Mouse (Mus musculus) layer of hippocampus, adult 8-10 months (tissue): ENCODE results near the gene Unkl. TPM values are rescaled to one million over a fixed set of nuclear protein-coding genes. Genes with fewer than 3 reads are reported as not detected.

Experiments used
- DNase-seq, 2 experiments: peaks; one replicate each; pipeline ENCODE4 v3.0.0; 2022; ENCODE audit warnings: low spot score in 2 of 2
- total RNA-seq, 4 experiments: library from RNA; stranded (reverse); gene quantifications; 2 replicates each; pipeline ENCODE4 v1.2.4; 2022

Gene Unkl
- total RNA-seq: 10 to 100 TPM; 36.0 to 42.6 (median 39.6) TPM

DNA sequence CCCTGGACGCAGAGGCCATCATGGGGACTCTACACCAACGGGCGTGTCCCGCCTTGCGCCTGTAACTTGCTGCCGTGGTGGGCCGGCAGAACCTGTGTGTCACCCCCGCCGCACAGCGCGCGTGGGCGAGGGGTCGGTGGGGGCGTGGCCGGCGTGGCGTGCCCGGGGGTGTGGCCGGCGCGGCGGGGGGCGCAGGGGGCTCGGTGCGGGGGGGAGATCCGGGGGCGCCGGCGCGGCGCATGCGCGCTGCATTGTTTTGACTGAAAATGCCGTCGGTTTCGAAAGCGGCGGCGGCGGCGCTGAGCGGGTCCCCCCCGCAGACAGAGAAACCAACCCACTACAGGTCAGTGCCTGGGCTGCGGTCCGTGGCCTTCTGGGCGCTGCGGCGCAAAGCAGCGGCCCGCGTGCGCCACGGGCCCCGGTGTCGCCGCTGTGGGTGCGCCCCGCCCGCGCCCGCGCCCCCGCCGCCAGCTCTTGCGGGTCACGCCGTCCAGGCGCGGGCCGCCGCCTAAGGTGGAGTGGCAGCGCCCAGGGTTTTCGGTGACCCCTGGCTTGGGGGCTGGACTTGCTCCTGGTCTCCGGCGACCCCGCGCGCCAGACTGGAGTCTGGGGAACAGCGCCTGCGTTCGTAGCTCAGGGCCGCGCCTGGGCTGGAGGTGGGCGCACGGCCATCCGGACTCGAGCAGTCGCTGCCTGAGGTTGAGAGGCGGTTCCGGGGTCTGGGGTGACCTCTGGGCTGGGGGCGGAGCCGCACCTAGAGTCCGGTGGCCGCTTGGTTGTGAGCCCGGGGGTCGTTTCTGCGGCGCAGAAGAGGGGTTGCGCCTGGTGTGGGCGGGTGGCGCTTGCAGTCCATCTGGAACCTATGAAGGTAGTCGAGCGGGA, at the start of gene Unkl:
Gene Unkl, plus strand, starts transcription at position 248 of the 882 bp plus-strand sequence.
- DNase-seq: peak in 1 of 2 experiments; percentile 47

DNA sequence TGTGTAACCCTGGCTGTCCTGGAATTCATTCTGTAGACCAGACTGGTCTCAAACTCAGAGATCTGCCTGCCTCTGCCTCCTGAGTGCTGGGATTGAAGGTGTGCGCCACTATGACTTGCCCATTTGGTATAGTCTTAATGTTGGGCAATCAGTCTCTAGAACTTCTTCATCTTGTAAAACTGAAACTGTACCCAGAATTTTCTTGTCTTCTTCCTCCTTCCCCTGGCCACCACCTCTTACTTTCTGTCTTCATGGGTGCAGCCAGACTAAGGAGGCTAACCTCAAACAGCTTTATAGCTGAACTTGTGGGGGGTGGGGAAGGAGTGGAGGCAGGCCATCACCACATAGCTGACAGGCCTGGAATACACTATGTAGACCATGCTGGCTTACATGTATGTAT, 49.4 kb upstream of the Unkl start:
- DNase-seq: no peak

DNA sequence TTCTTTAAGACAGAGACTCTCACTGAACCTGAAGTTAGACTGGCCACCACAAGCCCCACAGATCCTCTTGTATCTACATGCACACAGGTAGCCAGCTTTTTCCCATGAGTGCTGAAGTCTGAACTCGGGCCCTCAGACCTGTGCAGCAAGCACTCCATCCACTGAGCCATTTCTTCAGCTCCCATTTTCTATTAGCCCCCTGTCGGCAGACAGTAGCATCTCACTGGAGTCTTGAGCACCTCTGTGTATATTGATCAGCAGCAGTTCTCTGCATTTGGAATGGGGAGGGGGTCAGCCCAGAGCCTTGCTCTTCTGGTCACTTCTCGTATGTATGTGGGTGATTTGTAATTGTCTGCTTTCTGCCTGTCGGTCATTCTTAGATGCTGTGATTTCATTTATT, 48.2 kb upstream of the Unkl start:
- no peak for DNase-seq

DNA sequence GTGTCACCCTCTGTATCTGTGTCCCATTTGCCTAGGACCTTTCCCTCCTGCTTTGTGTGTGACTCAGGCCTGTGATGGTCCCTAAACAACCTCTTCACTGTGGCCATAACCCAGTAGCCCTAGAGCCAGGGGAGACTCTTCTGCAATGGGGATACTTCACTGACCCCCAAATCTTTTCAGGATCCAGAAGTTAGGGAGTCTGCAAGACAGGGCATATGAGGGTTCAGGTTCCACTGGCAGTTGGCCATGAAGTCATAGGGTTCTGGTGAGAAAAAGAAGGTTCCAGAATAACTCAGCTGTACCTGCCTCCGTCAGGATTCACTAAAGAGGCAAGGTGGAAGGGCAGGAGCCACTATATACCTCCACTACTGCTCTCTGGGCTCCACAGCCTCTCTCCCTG, 26.0 kb upstream of the Unkl start, which contains the start of gene Ccdc154:
Gene Ccdc154, plus strand, starts transcription at position 301 of the 400 bp plus-strand sequence.
- no peak for DNase-seq

DNA sequence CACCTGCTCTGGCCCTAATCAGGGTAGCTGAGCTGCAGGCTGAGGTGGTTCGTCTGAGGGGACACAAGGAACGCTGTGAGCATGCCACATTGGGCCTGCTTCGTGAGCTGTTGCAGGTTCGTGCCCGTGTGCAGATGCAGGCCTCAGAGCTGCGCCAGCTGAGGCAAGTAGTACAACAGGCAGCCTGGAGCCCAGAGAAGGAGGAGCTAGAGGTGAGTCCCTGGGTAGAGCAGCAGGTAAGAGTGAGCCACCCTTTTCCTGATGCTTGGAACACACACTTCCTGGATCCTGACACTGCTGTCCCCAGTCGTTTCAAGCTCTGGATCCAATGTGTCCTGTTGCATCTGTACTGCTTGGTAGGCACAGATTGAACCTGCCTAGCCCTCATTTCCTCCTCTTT, 24.8 kb upstream of the Unkl start:
- DNase-seq: no peak

DNA sequence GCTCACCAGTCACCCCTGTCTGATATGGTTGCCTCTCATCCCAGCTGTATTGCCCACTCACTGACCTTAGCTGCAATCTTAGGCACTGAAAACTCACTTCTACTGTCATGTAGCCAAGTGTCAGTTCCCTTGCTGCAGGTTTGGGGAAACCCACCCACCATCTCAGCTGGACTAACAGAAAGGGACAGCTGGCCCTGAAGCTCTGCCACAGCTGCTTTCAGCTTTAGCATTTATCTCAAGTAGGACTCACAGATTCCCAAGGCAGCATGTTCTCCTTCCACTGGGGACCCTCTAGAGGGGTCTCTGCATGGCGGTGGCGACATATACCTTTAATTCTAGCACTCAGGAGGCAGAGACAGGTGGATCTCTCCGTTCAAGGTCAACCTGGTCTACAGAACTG, 23.4 kb upstream of the Unkl start:
- no peak for DNase-seq

DNA sequence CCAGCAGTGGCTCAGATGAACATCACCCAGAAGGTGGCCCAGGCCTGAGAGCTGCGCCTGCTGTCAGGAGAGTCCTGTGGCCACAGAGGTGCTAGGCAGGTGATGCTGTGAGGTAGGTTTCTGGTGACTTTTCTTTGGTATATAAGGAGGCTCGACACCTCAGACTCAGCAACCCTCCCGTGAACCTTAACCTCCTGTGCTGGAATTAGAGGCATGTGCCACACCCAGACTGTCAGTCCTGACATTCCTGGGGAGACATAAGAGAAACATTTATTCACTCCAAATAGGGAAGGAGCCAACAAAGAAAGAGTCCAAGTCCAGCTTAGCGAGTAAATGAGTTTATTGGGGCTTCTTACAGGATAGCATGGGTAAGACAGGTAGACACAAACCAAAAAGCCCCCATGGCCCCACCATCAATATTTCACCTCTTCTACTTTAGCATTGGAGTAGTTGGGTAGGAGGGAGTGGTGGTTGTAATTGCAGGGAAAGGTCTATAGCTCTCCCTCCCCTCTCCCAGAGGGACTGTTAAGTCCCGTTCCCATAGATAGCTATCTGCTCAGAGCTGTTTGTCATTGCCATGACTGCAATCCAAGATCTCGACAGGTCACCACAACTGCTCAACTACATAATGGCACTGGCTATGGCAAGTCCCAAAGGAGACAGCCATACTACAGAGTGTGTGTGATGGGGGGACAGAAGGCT, 22.1 kb upstream of the Unkl start:
- DNase-seq: no peak

DNA sequence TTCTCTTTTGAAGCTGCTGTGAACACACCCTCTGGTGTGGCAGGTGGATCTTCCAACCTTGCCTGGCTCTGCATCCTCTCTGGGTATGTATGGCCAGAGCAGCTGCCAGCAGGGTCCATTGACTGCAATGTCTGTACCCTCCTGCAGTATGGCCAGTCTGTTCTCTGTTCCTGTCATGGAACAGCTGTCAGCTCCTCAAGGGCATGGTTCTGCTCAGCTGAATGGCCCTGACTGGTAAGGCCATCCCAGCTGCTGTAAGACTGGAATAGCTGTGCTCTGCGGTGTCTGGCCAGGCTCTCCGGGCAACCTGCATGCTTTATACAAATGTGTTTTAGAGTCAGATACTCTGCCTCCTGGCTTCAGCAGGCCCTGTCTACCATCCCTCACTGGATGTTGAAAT, 18.5 kb upstream of the Unkl start:
- DNase-seq: no peak

DNA sequence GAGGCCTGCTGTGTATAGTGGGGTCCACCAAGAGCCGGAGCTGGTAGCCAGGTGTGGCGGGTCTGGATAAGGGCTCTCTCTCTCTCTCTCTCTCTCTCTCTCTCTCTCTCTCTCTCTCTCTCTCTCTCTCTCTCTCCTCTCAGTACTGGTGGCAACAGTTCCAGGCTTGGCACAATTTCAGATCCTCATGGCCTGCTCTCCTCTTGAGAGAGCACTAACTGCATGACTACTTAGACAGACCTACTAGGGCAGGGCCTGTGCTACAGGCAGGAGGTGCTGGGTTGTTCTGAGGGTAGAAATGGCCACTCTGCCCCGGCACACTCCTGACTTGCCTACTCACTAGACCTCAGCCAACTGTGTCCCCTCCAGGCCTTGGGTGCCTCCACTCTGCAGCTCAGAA, 15.6 kb upstream of the Unkl start:
- no peak for DNase-seq

DNA sequence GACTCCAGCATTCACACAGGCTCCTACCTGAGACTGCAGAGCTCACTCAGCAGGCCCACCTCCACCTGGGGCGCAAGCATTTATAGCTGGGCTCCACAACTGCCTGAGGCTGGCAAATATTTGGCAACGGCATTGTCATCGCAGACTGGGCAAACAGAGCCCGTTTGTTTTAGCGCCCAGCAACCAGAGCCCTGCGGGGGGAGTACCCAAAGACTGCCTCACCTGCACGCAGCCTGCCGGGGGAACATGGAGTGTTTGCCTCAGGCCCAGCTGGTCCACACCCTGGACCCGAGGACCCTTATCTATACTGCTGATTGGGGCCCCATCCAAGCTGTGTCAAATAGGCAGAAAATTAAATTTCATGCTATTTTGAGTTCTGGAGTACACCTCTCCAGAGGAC, 12.8 kb upstream of the Unkl start, which contains the start of gene Gm38655:
Gene Gm38655, minus strand, starts transcription at position 61 of the 400 bp plus-strand sequence.
- no peak for DNase-seq

DNA sequence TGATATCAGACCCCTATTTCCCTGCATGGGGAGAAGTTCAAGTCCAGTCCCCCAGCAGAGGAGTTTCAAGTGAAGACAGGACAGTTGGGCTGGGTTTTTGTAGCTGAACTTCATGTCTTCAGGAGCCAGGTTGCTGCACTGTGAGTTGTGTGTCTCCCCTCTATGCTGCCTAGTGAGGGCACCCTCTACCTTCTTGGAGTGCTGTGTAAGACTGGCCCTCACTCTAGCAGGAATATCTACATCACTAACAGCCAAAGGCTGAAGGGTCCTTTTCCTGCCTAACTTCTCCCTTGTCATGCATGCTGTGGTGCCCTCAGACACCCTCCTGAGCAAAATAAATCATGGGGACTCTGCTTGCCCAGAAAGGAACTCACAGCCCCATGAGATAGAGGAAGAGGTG, 5.0 kb upstream of the Unkl start:
- DNase-seq: no peak

DNA sequence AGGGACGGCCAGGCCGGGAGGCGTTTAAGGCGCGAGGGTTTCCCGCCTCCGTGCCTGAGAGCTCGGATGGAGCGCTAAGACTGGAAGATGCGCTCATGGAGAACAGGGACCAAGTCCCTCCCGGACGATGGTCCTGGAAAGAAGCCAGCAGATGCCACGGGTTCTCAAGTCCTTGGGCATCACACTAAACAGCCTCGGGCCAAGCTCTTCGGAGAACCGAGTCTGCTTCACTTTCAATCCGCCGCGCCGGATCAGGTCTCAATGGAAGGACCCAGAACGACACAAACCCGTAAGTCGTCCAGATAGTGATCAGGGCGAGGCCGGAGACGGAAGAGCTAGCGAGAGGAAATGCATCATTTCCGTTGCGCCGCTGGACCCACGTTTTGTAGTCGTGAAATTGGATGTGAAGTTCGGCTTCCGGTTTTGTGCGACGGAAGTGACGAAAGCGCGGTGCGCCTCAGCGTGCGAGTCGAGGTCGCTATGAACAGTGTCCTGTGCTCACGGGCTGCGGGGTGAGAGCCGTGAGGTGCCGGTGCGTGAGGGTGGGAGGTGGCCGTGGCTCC, 4.0 kb upstream of the Unkl start, which contains the start of gene BC003965:
Gene BC003965, plus strand, starts transcription at position 426 of the 563 bp plus-strand sequence.
- DNase-seq: peak; percentile 97 to 98

DNA sequence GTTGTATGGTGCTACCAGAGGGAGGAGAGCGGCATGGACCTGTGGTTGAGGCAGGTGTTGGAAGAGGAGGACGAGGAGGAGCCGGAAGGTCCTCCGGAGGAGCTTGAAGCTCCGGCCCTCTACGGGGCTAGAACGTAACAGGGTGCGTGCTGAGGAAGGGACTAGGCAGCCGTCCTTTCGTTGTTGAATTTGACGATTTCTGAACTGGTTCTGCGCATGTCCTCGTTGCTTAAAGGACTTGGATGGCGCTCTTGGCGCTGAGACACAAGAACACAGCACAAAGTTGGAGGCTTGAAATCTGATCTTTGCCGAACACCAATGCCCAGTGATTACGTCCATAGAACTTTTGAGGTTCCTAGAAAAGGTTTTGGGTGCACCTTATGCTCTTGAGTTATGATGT, 3.2 kb upstream of the Unkl start:
- DNase-seq: no peak

DNA sequence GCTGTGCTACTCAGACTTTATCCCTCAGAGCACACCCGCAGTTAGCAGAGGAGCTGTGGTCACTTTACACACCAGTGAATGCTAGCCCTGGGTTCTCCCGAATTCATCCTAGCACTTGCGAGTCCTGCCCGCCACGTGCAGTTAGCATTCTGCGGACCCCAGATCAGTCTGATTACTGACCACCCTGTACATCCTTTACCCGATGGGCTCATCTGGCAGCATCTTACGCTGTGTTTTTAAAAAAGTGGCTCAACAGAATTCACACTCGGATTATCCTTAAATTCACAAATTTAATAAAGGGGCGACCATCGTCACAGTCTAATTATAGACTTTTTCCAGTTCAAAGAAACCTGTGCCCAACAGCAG, 430 bp upstream of the Unkl start:
- DNase-seq: no peak

DNA sequence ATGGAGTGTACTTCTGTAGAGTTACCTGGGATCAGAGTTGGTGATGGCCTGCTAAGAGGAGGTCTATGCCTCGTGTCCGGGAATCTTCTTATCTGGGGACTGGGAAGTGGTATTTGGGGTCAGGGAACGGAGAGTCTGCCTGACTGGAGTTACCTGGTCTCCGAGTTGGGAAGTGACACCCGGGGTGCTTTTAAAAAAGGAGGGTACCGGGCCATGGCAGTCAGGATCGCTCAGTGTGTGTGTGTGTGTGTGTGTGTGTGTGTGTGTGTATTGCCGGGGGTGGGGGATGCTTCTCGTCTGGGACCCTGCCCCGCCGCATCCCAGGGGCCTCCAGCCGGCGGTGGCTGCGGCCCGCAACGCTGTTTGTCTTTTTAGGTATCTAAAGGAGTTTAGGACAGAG, 894 bp downstream of the Unkl start:
- no peak for DNase-seq

DNA sequence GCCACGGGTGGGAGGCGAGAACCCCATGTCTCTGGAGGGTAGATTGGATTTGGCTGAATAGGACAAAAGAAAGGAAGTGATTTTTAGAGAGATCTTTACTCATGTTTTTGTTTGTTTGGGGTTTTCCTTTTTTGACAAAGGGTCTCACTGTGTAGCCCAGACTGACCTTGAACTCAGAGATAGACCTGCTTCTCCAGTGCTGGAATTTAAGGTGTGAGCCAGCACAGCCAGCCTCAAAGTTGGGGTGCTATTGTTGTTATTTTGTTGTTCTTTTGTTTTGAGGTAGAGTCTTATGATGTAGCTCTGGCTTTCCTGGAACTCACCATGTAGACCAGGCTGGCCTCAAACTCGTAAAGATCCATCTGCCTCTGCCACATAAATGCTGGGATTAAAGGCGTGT, 14.2 kb downstream of the Unkl start:
- no peak for DNase-seq

DNA sequence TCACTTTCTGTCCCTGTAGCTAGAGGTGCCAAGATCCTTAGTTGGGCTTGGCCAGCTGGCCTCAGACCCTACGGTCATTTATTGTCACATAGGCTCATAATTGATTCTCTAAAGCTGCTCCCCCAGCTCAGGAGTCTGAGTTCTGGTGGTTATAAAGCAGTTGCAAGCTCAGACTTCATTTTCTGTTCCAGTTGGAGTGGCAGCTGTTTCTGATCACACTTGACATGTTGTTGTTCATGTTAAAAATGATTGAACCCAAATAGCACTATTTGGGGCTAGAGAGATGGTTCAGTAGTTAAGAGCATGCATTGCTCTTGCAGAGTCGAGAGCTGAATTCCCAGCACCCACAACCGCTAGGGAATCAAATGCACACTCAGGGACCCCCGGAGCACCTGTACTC, 21.8 kb downstream of the Unkl start:
- DNase-seq: no peak

DNA sequence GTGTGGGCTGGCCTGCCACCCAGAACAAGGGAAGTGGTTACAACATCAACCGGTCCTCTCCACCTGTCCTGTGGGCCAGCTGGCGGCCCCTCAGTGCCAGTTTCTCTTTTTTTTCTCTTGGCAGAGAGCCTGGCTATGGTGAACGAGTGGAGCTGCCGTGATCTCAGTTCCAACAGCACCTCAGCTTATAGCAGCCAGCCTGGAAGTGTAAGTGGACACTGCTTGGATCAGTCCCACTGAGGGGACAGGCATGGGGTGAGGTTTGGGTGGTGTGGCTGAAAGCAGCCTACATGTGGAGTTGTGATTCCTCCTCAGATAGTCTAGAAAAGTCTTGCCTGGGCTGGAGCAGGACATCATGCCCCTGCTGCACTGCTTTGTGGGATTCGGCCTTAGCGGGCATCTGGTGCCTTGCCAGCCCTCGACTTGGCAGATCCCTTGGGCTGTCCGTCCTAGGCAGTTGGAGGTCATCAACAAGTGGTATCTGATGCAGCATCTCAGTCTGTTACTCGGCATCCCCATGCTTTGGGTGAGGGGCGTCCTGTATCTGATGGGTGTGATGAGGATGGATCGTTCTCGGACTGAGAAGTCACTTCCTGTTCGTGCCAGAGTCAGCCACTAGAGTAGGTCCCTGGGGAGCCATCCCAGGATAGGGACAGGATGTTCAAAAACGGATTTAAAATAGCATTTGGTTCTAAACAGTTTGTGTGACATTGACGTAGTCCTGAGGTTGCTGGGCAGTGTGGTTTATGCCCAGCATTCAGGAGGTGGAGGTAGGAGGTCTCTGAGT, 22.7 kb downstream of the Unkl start:
- DNase-seq: no peak

DNA sequence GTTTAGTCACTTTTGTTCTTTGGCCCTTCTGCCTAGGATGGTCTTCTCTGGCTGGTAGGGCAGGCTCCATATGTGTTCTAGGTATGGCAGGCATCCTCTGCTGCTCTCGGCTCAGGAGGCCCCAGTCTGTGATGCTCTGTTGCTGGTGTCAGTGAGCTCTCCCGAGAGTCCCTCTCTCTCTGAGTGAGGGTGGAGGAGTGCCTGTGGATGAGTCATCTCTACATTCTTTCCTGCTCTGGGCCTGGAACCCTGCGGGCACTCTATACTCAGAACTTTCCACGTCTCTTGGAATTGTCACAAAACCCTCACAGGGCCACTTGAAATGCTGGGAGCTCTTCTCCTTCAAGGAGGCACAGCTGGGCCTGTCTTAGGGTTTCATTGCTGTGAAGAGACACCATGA, 23.5 kb downstream of the Unkl start:
- DNase-seq: no peak

DNA sequence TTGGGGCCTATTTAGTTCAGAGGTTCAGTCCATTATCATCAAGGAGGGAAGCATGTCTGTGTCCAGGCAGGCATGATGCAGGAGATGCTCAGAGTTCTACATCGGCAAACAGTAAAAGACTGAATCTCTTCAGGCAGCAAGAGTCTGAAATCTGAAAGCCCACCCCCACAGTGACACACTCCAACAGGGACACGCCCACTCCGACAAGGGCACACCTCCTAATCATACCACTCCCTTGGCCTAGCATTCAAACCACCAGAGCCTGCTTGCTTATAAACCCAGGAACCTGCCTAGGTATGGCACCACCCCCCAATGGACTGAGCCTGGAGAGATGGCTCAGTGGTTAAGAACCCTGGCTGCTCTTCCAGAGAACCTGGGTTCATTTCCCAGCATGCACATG, 27.2 kb downstream of the Unkl start:
- DNase-seq: no peak

DNA sequence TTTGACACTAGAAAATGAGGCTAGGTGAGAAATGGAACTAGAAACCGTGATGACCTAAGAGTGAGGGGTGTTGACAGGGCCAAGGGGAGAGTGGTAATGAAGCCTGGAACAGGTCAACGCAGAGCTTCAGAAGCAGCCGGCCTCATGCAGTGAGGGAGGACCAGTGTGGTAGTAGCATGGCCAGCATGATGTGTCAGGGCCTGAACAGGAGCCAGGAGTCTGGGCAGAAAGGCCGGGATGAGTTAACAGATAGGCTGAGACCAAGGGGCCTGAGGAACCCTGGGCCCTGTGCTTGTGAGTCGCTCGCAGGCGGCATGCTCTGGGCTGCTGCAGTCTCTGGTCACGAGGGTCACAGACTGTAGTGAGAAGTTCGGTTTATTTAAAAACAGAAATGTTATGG, 30.8 kb downstream of the Unkl start:
- DNase-seq: no peak
